Mouse (Mus musculus): ENCODE measurements around the gene Lrp1.
"Not testable (repeated sequence)": the region's sequence is repeated elsewhere in the genome, so short reads cannot be mapped to it uniquely, and the experiment has no call there.

Gene Lrp1

GRCm38 (mm10) chr10:127620406-127621190, at the start of gene Lrp1:
TSS of gene Lrp1 (minus strand) at chr10:127621148.
- DNase-seq (ENCODE audit: low spot score in 2 of 2) = no peak

DNA sequence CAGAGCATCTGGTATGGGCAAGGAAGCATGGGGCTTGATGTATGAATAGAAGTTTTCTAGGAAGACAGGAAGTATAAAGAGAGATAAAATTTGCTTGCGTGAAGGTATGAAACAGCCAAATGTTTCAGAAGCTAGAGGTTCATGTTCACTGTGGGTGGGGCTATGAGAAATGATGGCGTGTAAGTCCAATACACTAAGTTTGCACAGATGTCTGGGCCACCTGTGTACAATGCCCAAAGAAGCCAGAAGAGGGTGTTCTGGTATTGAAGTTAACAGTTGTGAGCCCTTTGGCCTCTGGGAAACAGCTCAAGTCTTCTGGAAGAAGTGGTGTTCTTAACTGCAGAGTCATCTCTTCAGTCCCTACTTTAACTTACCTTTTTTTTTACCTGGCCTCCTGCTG, 49.2 kb upstream of the Lrp1 start:
- no peak for DNase-seq (ENCODE audit: low spot score in 2 of 2)

DNA sequence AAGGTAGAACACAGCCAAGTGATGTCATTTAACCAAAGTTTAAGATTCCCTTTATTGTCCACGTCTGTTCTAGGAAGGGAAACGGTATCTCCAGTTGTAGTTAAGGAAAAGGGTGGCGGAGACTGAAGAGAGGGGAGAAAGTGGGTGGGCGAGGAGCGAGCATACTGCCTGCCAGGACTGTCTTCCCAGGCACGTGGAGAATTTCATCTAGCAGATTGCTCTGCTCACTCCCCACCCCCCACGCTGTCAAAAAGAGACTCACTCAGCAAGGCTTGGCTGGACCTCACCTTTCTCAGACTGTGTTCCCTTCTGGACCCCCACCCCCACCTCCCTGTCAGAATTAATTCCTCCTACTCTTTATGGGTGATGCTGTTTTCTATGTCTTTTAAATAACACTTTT, 48.2 kb upstream of the Lrp1 start:
- no peak for DNase-seq (ENCODE audit: low spot score in 2 of 2)

GRCm38 (mm10) chr10:127668093-127669050, 47.4 kb upstream of the Lrp1 start, which contains the start of gene Nab2:
TSS of gene Nab2 (minus strand) at chr10:127668568.
- peak; percentile 43 to 55 for DNase-seq (ENCODE audit: low spot score in 2 of 2)

DNA sequence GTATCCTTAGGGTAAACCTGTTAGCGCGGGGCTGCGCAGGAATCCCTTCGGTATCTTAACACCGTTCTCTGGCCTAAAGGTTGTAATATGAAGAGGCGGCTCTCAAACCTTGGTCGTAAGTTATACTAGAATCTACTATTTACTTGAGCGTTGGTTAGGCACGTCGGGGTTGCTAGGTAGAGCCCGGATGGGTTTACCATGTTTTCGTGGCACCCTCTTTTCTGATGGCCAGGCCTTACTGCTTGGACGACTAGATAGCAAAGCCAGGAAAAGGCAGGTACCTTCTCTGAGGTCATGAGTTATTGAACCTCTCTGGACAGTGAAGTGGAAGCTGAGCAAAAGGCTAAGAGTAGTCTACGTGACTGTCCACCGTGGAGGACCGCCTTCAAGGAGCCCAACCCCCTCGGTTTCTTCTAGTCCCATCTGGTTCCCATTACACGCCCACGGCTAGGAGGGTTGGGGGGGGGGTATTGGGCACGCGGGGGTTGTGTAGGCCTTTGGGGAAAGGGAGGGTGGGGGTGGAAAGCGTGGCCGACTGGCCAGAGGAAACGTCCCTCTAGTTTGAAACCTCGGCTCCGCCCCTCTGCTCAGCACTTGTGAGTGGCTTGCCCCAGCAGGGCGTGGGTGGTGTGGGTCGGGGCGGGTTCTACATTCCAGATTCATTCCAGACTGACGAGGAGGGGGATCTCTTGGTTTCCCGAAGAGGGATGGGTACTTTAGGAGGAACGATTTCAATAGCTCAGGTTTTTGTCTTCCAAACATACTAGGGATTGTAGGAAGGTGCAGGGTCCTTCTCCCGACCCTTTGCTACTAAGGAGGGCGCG, 46.5 kb upstream of the Lrp1 start:
- DNase-seq (ENCODE audit: low spot score in 2 of 2) = peak in 1 of 2 experiments; percentile 41

DNA sequence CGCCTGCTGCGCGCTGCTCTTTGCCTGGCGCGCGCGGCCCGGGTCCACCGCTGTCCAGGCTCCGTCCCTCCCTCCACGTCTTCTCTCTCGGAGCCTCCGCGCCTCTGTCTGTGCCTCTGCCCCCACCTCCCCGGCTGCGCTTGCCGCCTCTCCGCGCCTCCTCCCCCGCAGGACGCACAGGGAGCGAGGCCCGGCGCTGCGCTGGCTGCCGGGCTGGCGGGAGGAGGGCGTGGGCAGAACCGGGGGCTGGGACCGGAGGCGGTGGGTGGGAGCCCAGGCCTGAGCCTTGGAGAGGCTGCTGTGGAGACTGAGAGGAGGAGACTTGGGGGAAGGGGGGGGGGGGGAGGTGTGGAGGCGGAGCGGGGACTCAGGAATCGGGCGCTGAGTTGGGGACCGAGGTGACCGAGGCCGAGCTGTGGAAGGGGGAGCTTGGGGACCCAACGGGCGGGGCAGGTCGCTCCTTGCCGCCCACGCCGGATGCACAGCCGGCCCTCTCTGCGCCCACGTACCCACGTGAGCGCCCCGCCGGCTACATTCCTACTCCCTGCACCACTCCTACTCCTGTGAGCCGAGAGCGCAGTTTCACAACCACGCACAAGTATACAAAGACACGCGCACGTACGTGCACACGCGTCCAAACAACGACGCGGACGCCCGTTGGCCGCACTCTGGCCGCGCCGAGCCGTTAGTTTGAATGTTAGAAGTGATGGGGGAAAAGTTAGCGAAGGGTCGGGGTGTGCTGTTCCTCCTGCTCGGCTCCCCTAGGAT, 45.7 kb upstream of the Lrp1 start, which contains the start of gene Nemp1:
Nemp1 (plus strand) TSS at position 401 of the 768 bp plus-strand sequence.
- DNase-seq (ENCODE audit: low spot score in 2 of 2) = peak in 1 of 2 experiments; percentile 41

DNA sequence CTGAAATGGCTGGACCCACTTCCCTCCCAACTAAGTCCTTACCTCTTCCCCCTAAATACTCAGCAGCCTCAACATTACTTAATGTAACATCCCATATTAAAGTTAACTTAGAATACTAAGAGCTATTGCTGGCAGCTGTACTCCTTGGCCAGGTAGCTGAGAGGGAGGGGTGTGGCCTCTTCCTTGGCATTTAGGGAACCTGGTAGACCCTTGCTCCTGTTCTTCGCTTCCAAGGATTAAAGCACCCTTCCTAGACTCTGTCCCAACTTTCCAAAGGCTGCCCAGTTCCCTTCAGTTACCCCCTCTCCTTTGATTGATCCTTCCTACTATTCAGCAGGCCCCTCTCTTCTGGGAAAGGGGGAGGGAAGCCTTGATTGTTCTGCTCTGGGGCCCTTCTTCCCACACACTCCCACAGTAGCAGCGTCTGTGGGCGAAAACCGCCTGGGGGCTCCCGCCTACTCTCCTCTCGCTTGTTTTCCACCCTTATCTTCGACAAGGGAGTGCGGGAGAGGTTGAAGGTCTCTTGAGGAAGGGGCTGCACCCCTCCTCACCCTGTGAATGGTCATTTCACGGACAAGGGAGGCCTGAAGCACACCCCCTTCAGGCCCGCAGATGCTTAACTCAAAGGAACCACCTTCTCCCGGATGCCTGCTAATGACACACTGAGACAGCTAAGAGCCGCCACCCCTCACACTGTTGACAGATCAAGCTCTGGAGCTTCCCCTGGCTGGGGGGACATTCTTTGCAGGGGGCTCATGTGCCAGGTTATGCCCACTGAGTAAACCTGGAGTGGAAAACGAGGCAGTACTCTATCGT, 44.6 kb upstream of the Lrp1 start:
- no peak for DNase-seq (ENCODE audit: low spot score in 2 of 2)

- DNase-seq (ENCODE audit: low spot score in 2 of 2) = no peak
Measured at GRCm38 (mm10) chr10:127664891-127665290, 43.9 kb upstream of the Lrp1 start.

GRCm38 (mm10) chr10:127664166-127664565, 43.2 kb upstream of the Lrp1 start:
- no peak for DNase-seq (ENCODE audit: low spot score in 2 of 2)

GRCm38 (mm10) chr10:127663590-127663989, 42.6 kb upstream of the Lrp1 start:
- DNase-seq (ENCODE audit: low spot score in 2 of 2) = no peak

- DNase-seq (ENCODE audit: low spot score in 2 of 2) = peak in 1 of 2 experiments; percentile 37
Measured at GRCm38 (mm10) chr10:127662666-127663253, 41.8 kb upstream of the Lrp1 start.

DNA sequence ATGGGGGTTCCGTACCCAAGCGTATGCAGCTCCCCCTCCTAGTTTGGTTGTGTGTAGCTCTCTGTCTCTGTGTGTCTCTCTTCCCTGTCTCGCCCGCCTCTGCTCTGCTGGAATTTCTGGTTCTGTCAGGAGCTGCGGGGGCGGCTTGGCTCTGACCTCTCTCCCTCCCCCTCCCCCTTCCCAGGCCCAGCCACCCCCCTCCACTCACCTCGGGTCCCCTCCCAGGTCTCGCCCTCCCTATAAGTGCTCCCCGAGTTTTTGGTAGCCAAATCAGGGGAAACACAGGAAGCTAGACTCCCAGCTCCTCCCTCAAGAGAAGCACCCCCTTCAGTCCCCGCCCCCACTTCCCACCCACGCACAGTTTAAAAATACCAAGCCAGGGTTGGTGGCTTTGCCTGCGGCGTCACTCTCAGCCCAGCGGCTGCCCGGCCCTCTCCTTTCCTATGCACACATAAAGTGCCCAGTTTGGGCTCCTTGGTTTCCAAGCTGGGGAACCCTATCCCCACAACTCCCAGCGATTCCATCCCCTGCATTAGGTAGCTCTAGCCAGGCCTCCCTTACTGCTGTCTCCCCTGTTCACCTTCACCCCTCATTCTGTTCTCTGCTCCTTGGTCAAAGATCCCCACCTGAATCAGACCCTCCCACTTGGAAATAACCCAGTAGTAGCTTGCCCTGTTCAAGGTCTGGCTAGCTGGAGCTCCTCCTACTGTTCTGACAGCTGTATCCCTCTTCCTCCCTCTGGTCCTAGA, 41.1 kb upstream of the Lrp1 start:
- no peak for DNase-seq (ENCODE audit: low spot score in 2 of 2)

GRCm38 (mm10) chr10:127661291-127661914, 40.5 kb upstream of the Lrp1 start:
- DNase-seq (ENCODE audit: low spot score in 2 of 2) = no peak

- DNase-seq (ENCODE audit: low spot score in 2 of 2) = no peak
Measured at GRCm38 (mm10) chr10:127659551-127659950, 38.6 kb upstream of the Lrp1 start.

DNA sequence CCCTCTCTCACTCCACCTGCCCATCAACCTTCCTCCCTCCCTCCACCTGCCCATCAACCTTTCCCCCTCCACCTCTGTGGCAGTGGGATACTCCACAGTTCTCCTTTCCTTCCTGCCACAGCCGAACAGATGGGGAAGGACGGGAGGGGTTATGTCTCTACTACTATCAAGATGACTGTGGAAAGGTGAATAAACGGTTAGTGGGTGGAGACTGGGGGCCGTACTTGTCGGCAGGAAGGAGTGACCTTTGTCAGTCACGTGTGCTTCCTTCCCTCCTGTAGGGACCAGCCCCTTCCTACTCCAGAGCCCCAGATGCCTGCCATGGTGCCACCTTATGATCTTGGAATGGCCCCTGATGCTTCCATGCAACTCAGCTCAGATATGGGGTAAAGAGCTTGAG, 37.1 kb upstream of the Lrp1 start:
- DNase-seq (ENCODE audit: low spot score in 2 of 2) = no peak

DNA sequence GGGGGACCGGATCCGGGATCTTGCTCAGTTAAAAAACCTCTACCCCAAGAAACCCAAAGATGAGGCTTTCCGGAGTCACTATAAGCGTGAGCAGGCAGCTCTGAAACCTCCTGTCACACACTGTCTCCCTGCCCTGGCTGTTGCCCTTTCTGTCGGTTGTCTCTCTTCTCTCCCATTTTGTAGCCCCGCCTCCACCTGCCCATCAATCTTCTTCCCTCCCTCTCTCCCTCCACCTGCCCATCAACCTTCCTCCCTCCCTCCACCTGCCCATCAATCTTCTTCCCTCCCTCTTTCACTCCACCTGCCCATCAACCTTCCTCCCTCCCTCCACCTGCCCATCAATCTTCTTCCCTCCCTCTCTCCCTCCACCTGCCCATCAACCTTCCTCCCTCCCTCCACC, 36.7 kb upstream of the Lrp1 start:
- DNase-seq (ENCODE audit: low spot score in 2 of 2) = not testable (repeated sequence)

GRCm38 (mm10) chr10:127654970-127655579, 34.1 kb upstream of the Lrp1 start:
- no peak for DNase-seq (ENCODE audit: low spot score in 2 of 2)
